Mouse (Mus musculus): ENCODE measurements around the gene Bspry. TPM values are rescaled to one million over a fixed set of nuclear protein-coding genes. Genes with fewer than 3 reads are reported as not detected.

The Bspry gene
- polyA plus RNA-seq, 1 experiment from 2014 or later = 0.20 TPM

- DNase-seq (no peak), ATAC-seq (ENCODE audit: low read depth) (no peak)
- H3K27ac ChIP-seq = no peak overlapping the region
- WGBS (ENCODE audit: insufficient replicate concordance) = 16% methylated on average over 4 of the region's 4 CpGs
- H3K9me3 ChIP-seq (replicated peaks) = no peaks in the 10 kb centered on the region
- H3K4me3 ChIP-seq (replicated peaks) = no peak overlapping the region
- H3K9ac ChIP-seq = no peak overlapping the region
- peaks cover 28% of the 10 kb centered on the region for H3K4me1 ChIP-seq (replicated peaks)
- H3K36me3 ChIP-seq = peaks cover 13% of the 10 kb centered on the region
- no peak overlapping the region for H3K4me2 ChIP-seq
- H3K27me3 ChIP-seq = no peaks in the 10 kb centered on the region
These were observed 47.8 kb downstream of the Bspry start for GRCm38 (mm10) chr4:62527655-62528054.

GRCm38 (mm10) chr4:62533729-62534128 lies 53.9 kb downstream of the Bspry start:
- no peak overlapping the region for H3K4me2 ChIP-seq
- H3K36me3 ChIP-seq = no peaks in the 10 kb centered on the region
- H3K9ac ChIP-seq = no peak overlapping the region
- DNase-seq (no peak), ATAC-seq (ENCODE audit: low read depth) (no peak)
- H3K4me3 ChIP-seq (replicated peaks) = no peak overlapping the region
- no peak overlapping the region for H3K27ac ChIP-seq
- H3K9me3 ChIP-seq (replicated peaks) = no peaks in the 10 kb centered on the region
- H3K27me3 ChIP-seq = no peaks in the 10 kb centered on the region
- 62% methylated on average over 6 of the region's 6 CpGs for WGBS (ENCODE audit: insufficient replicate concordance)
- H3K4me1 ChIP-seq (replicated peaks) = peaks cover 6% of the 10 kb centered on the region

GRCm38 (mm10) chr4:62541802-62542201 lies 61.9 kb downstream of the Bspry start:
- Histone ChIP-seq H3K9ac (no peak overlapping the region), H3K36me3 (no peaks in the 10 kb centered on the region), H3K27ac (no peak overlapping the region), H3K4me3 (replicated peaks) (no peak overlapping the region), H3K4me1 (replicated peaks) (no peaks in the 10 kb centered on the region), H3K4me2 (no peak overlapping the region), H3K9me3 (replicated peaks) (no peaks in the 10 kb centered on the region), H3K27me3 (no peaks in the 10 kb centered on the region)
- ATAC-seq (ENCODE audit: low read depth) = no peak
- WGBS (ENCODE audit: insufficient replicate concordance) = 69% methylated on average over 3 of the region's 3 CpGs
- DNase-seq = no peak

- Histone ChIP-seq H3K4me1 (replicated peaks) (no peaks in the 10 kb centered on the region), H3K27me3 (no peaks in the 10 kb centered on the region), H3K9ac (no peak overlapping the region), H3K4me3 (replicated peaks) (no peak overlapping the region), H3K4me2 (no peak overlapping the region), H3K27ac (no peak overlapping the region), H3K9me3 (replicated peaks) (no peaks in the 10 kb centered on the region), H3K36me3 (no peaks in the 10 kb centered on the region)
- DNase-seq (no peak), ATAC-seq (ENCODE audit: low read depth) (no peak)
- 62% methylated on average over 6 of the region's 6 CpGs for WGBS (ENCODE audit: insufficient replicate concordance)
These were observed 63.9 kb downstream of the Bspry start for GRCm38 (mm10) chr4:62543782-62544181.

GRCm38 (mm10) chr4:62544801-62545200 lies 64.9 kb downstream of the Bspry start:
- Histone ChIP-seq H3K4me3 (replicated peaks) (no peak overlapping the region), H3K4me1 (replicated peaks) (no peaks in the 10 kb centered on the region), H3K9me3 (replicated peaks) (no peaks in the 10 kb centered on the region), H3K27me3 (no peaks in the 10 kb centered on the region), H3K4me2 (no peak overlapping the region), H3K9ac (no peak overlapping the region), H3K36me3 (no peaks in the 10 kb centered on the region), H3K27ac (no peak overlapping the region)
- DNase-seq = no peak
- no peak for ATAC-seq (ENCODE audit: low read depth)

Other genes with a start within 250 kb of the Bspry start
- gene Zfp37, start 249.0 kb upstream of the Bspry start, polyA plus RNA-seq (2015; fragmentation: Nextera tagmentation; extraction: Ambion mirVana) = 0.47 and 0.78 TPM in 2 replicates
- 5.6 and 6.7 TPM in 2 replicates for gene Slc31a2, start 217.5 kb upstream of the Bspry start, polyA plus RNA-seq (2015; fragmentation: Nextera tagmentation; extraction: Ambion mirVana)
- gene Fkbp15, start 119.5 kb upstream of the Bspry start, polyA plus RNA-seq (2015; fragmentation: Nextera tagmentation; extraction: Ambion mirVana) = 15.5 and 15.7 TPM in 2 replicates
- 39.0 and 48.8 TPM in 2 replicates for gene Slc31a1, start 119.3 kb upstream of the Bspry start, polyA plus RNA-seq (2015; fragmentation: Nextera tagmentation; extraction: Ambion mirVana)
- 77.7 and 97.1 TPM in 2 replicates for gene Cdc26, start 71.4 kb upstream of the Bspry start, polyA plus RNA-seq (2015; fragmentation: Nextera tagmentation; extraction: Ambion mirVana)
- gene Prpf4, start 71.3 kb upstream of the Bspry start, polyA plus RNA-seq (2015; fragmentation: Nextera tagmentation; extraction: Ambion mirVana) = 13.1 and 15.2 TPM in 2 replicates
- not detected in 2 replicates for gene Rnf183, start 44.8 kb upstream of the Bspry start, polyA plus RNA-seq (2015; fragmentation: Nextera tagmentation; extraction: Ambion mirVana)
- 1.6 and 2.1 TPM in 2 replicates for gene Wdr31, start 9.2 kb upstream of the Bspry start, polyA plus RNA-seq (2015; fragmentation: Nextera tagmentation; extraction: Ambion mirVana)
- 6.3 and 7.1 TPM in 2 replicates for gene Hdhd3, start 23.4 kb downstream of the Bspry start, polyA plus RNA-seq (2015; fragmentation: Nextera tagmentation; extraction: Ambion mirVana)
- 616 and 657 TPM in 2 replicates for gene Alad, start 39.9 kb downstream of the Bspry start, polyA plus RNA-seq (2015; fragmentation: Nextera tagmentation; extraction: Ambion mirVana)
- gene Pole3, start 45.0 kb downstream of the Bspry start, polyA plus RNA-seq (2015; fragmentation: Nextera tagmentation; extraction: Ambion mirVana) = 77.3 and 81.0 TPM in 2 replicates
- gene 4933430I17Rik, start 45.3 kb downstream of the Bspry start, polyA plus RNA-seq (2015; fragmentation: Nextera tagmentation; extraction: Ambion mirVana) = 0.14 and 0.23 TPM in 2 replicates
- 5.7 and 5.9 TPM in 2 replicates for gene Rgs3, start 79.8 kb downstream of the Bspry start, polyA plus RNA-seq (2015; fragmentation: Nextera tagmentation; extraction: Ambion mirVana)

All from liver, embryonic 13.5 days (tissue).